Mouse (Mus musculus) forebrain, embryonic 10.5 days (tissue): ENCODE measurements around the gene Sgk1. TPM values are rescaled to one million over a fixed set of nuclear protein-coding genes. Genes with fewer than 3 reads are reported as not detected.

Experiments
- DNase-seq: peaks from one replicate; pipeline ENCODE4 v3.0.0-alpha.2; 2017; ENCODE audit warnings: low spot score; ENCODE audit errors: extremely low spot score
- H3K27ac ChIP-seq: fragments of 300-500 bp; sonication (generic); 2 replicates; pipeline ENCODE4 v1.5.1; 2016; ENCODE audit warnings: mild to moderate bottlenecking
- H3K27me3 ChIP-seq: fragments of 300-500 bp; sonication (generic); 2 replicates; pipeline ENCODE4 v1.6.1; 2016; ENCODE audit warnings: mild to moderate bottlenecking; ENCODE audit not compliant: poor library complexity, severe bottlenecking
- H3K36me3 ChIP-seq: fragments of 300-500 bp; sonication (generic); replicated peaks from 2 replicates; pipeline ENCODE4 v1.6.1; 2016; ENCODE audit warnings: mild to moderate bottlenecking, moderate library complexity
- H3K4me1 ChIP-seq: fragments of 300-500 bp; sonication (generic); 2 replicates; pipeline ENCODE4 v1.6.1; 2016
- H3K4me3 ChIP-seq: fragments of 300-500 bp; sonication (generic); 2 replicates; pipeline ENCODE4 v1.5.1; 2016; ENCODE audit warnings: mild to moderate bottlenecking, moderate library complexity
- H3K9me3 ChIP-seq: fragments of 300-500 bp; sonication (generic); 2 replicates; pipeline ENCODE4 v1.6.1; 2016; ENCODE audit warnings: mild to moderate bottlenecking, moderate library complexity
- WGBS: fragments of 180-500 bp; shearing (Covaris S2); methylation state at CpG from one replicate; pipeline ENCODE4 v1.1.7; 2016; 5-methylcytosine and 5-hydroxymethylcytosine counted together
- polyA plus RNA-seq: library from polyadenylated mRNA; unstranded; fragments of >200 nt; fragmentation: Nextera tagmentation; extraction: Ambion mirVana; gene quantifications from 2 replicates; pipeline ENCODE4 v1.2.1, GENCODE M21; 2016

The Sgk1 gene
- polyA plus RNA-seq, 1 experiment from 2014 or later: 17.8 TPM

DNA sequence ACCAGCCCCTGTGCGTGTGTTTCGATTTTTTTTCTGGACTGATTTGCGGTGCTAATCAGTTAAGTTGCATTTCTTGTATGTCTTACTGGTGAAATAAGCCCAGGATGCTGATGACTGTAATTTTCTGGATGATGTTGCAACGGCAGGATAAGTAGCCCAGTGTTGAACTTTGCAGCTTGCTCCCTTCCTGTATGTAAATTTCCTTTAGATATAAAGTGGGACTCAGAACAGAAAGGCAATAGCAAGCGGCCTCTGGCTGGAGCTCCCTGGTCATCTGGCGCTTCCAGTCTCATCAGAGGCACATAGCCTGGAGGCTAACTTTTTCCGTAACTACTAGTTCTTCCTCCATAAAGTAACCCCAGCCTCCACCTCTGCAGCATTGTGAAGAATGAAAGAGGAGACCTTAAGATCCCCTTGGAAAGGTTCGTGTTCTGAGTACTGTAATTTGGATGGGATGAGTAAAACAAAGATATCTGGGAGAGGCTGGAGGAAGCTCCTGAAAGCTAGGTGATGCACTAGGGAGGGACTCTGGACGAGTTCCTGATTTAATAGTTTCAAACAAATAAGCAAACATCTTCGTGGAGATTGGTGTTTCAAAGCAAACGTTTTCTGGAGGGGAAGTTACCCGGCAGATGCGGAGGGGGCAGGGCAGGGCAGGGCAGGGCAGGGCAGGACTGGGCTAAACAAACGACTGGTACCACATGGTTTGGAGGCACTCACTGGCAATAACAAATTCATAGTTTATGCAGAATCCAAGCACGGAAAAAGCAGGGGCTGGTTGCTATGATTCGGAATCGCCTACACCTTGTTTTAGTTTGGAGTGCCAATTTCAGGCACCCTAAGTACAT lies 110.2 kb downstream of the Sgk1 start:
- Histone ChIP-seq H3K4me3 (peak overlapping the region; percentile 75), H3K9me3 (no peaks in the 10 kb centered on the region), H3K27me3 (peaks cover 25% of the 10 kb centered on the region), H3K4me1 (peaks cover 37% of the 10 kb centered on the region), H3K36me3 (0 out of 2 replicates have a peak, but pooled peaks cover 4% of the 10 kb centered on the region), H3K27ac (0 out of 2 replicates have a peak overlapping the region, but pooled peaks have one; percentile 17)
- DNase-seq: peak; percentile 24
- 10% methylated on average over 17 of the region's 17 CpGs for WGBS

DNA sequence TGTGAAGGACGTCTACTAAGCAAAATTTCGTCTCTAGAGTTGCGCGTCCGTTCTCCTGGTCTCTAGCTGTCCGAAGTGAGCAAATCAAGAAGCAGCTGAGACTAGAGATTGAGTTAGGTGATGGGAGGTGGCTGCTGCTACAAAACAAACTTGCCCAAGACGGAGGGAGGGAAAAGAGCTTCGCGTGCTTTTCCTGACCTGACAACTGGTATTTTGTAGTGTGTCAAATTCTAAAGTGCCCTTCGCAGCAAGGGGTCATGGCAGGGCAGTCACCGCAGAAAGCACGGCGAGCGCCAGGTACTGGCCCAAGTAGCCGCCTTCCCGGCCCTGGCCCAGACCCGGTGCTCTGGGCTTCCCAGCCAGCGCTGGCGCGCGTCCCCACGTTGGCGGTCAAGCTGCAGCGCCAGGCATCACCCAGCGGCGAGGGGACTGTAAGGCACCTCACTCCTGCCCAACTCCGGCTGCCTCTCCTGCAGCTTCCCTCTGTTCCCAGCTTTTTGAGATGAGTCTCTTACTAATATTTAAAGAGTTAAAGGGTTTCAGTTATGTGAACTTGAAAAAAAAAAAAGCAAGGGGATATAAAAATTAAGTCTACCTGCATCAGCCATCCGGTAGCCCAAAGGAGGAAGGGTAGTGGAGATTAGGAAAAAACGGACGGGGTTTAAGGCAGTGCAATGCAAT lies 111.0 kb downstream of the Sgk1 start:
- Histone ChIP-seq H3K27ac (0 out of 2 replicates have a peak overlapping the region, but pooled peaks have one; percentile 17), H3K27me3 (peaks cover 25% of the 10 kb centered on the region), H3K4me1 (peaks cover 37% of the 10 kb centered on the region), H3K36me3 (0 out of 2 replicates have a peak, but pooled peaks cover 6% of the 10 kb centered on the region), H3K4me3 (peak overlapping the region; percentile 75), H3K9me3 (no peaks in the 10 kb centered on the region)
- DNase-seq: peak; percentile 84
- WGBS: under 1% methylated on average over 30 of the region's 30 CpGs

DNA sequence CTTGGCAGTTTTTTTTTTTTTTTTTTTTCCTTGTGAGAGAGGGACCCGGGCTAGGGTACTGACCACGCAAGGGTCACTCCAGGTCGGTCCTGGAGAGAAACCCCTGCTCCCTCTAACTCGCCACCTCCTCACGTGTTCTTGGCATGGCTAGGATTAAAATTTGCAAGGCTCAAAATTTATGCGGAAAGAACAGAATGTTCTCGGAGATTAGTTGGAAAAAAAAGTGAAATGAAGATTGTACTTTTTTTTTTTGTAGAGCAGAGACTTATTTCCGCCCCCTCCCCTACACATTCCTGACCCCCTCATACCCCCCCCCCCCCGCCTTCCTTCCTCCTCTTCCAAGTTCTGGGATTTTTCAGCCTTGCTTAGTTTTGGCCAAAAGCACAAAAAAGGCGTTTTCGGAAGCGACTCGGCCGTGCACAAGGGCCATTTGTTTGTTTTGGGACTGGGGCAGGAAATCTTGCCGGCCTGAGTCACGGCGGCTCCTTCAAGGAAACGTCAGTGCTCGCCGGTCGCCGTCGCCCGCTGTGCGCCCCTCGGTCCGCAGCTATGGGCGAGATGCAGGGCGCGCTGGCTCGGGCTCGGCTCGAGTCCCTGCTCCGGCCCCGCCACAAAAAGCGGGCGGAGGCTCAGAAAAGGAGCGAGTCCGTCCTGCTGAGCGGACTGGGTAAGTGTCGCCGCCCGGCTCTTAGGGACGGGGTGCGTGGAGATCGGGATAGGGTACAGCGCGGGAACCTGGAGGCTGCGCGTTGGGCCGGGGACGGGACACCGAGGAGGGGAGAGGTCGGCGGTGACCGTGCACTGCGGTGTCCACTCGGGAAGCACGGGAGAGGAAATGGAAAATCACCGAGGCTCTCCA lies 111.8 kb downstream of the Sgk1 start:
- under 1% methylated on average over 59 of the region's 60 CpGs for WGBS
- H3K36me3 ChIP-seq: 0 out of 2 replicates have a peak, but pooled peaks cover 11% of the 10 kb centered on the region
- peak overlapping the region; percentile 86 for H3K27ac ChIP-seq
- H3K9me3 ChIP-seq: no peaks in the 10 kb centered on the region
- H3K4me1 ChIP-seq: peaks cover 37% of the 10 kb centered on the region
- peak overlapping the region; percentile 75 for H3K4me3 ChIP-seq
- DNase-seq: peak; percentile 71
- H3K27me3 ChIP-seq: peaks cover 25% of the 10 kb centered on the region

DNA sequence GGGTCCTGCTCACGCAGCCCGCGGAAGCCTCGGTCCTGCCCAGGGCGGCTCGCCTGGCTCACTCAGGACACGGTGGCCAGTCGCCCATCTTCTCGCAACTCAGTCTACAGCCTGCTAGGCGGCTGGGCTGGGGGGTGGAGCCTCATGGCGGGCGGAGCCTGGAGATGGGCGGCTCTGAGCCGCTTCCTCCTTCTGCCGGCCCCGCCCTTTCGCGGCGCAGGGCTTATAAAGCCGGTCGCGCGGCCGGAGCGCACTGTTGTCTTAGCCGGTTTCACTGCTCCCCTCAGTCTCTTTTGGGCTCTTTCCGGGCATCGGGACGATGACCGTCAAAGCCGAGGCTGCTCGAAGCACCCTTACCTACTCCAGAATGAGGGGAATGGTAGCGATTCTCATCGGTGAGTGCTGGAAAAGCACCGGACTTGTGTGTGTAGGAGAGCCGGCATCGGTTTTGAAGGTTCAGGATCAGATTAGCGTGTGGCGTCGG lies 112.5 kb downstream of the Sgk1 start:
- Histone ChIP-seq H3K27me3 (peaks cover 25% of the 10 kb centered on the region), H3K4me1 (peaks cover 37% of the 10 kb centered on the region), H3K27ac (peak overlapping the region; percentile 86), H3K9me3 (no peaks in the 10 kb centered on the region), H3K4me3 (peak overlapping the region; percentile 75), H3K36me3 (0 out of 2 replicates have a peak, but pooled peaks cover 14% of the 10 kb centered on the region)
- WGBS: under 1% methylated on average over 40 of the region's 40 CpGs
- DNase-seq: peak; percentile 93

DNA sequence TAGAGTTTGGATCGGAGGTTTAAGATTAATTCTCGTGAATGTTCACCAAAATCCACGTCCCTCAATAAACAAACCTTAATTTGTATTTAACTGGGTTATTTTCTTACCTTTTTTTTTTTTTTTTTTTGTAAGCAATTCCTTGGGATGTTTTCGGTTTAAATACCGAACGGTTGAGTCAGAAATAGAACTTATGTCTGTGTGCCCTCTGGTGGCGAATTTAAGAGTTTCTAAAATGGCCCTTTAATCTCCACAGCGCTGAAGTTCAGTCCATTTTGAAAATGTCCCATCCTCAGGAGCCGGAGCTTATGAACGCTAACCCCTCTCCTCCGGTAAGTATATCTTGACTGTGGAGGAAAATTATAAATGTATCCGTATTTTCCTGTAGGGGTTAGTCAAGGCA lies 113.2 kb downstream of the Sgk1 start:
- Histone ChIP-seq H3K4me1 (peaks cover 37% of the 10 kb centered on the region), H3K27me3 (peaks cover 25% of the 10 kb centered on the region), H3K4me3 (peak overlapping the region; percentile 75), H3K9me3 (no peaks in the 10 kb centered on the region), H3K27ac (no peak overlapping the region), H3K36me3 (0 out of 2 replicates have a peak, but pooled peaks cover 14% of the 10 kb centered on the region)
- 14% methylated on average over 12 of the region's 12 CpGs for WGBS
- no peak for DNase-seq

DNA sequence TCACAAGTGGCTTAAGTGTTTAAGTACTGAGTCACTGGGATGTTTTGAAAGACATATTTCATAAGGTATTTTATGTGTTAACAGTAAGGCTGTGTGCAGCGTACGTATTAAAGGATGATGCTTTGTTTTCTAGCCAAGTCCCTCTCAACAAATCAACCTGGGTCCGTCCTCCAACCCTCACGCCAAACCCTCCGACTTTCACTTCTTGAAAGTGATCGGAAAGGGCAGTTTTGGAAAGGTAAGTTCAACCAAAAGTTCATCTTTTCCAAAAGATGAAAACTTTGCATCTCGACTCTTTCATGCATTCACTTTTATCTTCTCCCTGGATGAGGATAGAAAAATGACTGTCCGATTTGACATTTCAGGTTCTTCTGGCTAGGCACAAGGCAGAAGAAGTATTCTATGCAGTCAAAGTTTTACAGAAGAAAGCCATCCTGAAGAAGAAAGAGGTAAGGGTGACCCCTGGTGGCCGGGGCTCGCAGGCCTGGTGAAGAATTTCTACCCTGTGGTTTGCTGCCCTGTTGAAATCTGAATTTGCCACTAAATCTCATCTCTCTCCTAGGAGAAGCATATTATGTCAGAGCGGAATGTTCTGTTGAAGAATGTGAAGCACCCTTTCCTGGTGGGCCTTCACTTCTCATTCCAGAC lies 113.8 kb downstream of the Sgk1 start:
- peak; percentile 67 for DNase-seq
- Histone ChIP-seq H3K36me3 (0 out of 2 replicates have a peak, but pooled peaks cover 14% of the 10 kb centered on the region), H3K9me3 (no peaks in the 10 kb centered on the region), H3K4me1 (peaks cover 43% of the 10 kb centered on the region), H3K27ac (no peak overlapping the region), H3K27me3 (peaks cover 22% of the 10 kb centered on the region), H3K4me3 (peak overlapping the region; percentile 75)
- WGBS: 65% methylated on average over 11 of the region's 11 CpGs

DNA sequence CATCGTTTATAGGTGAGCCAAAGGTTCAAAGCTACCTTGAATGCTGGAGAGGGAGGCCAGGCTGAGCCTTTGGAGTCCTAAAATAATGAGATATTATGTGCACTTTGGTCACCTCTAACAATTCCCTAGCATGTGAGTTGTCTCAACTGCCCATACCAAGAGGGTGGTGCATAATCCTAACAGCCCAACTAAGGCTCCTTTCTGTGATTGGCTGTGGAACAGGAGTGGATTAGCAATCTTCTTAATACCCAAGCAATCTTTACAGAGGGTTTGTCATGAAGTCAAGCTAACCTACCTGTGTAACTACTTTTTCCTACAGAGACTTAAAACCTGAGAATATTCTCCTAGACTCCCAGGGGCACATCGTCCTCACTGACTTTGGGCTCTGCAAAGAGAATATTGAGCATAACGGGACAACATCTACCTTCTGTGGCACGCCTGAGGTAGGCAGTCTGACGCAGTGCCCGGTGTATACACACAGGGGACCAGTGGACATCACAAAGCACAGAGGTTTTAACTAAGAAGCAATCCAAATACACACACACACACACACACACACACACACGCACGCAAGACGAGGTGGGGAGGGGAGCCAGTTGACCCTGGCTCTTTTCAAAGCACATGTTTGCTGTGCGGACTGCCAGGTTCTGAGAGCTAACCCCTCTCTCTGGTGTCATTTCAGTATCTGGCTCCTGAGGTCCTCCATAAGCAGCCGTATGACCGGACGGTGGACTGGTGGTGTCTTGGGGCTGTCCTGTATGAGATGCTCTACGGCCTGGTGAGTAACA lies 114.9 kb downstream of the Sgk1 start:
- Histone ChIP-seq H3K4me1 (peaks cover 34% of the 10 kb centered on the region), H3K4me3 (peak overlapping the region; percentile 75; the same call in 1 of the 2 replicates), H3K36me3 (0 out of 2 replicates have a peak, but pooled peaks cover 14% of the 10 kb centered on the region), H3K27ac (no peak overlapping the region), H3K9me3 (no peaks in the 10 kb centered on the region), H3K27me3 (peaks cover 12% of the 10 kb centered on the region)
- DNase-seq: no peak
- 95% methylated on average over 14 of the region's 14 CpGs for WGBS

DNA sequence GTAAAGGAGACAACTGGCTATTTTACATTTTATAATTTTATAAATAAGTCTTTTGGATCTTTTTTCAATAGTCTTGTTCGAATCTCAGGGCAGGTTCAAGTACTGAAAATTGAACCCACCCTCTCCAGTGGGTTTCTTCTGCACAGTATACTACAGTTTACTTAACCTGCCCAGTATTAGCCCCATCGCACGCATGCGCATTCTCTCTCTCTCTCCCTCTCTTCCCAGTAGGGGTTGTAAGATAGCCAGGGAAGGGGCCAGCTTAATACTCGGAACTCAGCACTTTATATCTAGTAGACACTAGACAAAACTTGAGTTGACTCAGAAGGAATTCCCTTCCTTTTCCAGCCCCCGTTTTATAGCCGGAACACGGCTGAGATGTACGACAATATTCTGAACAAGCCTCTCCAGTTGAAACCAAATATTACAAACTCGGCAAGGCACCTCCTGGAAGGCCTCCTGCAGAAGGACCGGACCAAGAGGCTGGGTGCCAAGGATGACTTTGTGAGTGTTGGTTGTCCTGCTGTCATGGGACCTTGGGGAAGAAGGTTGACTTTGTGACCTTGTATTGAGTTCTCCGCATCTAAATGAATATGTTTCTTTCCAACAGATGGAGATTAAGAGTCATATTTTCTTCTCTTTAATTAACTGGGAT lies 115.7 kb downstream of the Sgk1 start:
- H3K4me3 ChIP-seq: no peak overlapping the region
- DNase-seq: no peak
- WGBS: 92% methylated on average over 12 of the region's 12 CpGs
- peaks cover 26% of the 10 kb centered on the region for H3K4me1 ChIP-seq
- 0 out of 2 replicates have a peak, but pooled peaks cover 14% of the 10 kb centered on the region for H3K36me3 ChIP-seq
- H3K27me3 ChIP-seq: peaks cover 4% of the 10 kb centered on the region
- H3K9me3 ChIP-seq: no peaks in the 10 kb centered on the region
- H3K27ac ChIP-seq: no peak overlapping the region

DNA sequence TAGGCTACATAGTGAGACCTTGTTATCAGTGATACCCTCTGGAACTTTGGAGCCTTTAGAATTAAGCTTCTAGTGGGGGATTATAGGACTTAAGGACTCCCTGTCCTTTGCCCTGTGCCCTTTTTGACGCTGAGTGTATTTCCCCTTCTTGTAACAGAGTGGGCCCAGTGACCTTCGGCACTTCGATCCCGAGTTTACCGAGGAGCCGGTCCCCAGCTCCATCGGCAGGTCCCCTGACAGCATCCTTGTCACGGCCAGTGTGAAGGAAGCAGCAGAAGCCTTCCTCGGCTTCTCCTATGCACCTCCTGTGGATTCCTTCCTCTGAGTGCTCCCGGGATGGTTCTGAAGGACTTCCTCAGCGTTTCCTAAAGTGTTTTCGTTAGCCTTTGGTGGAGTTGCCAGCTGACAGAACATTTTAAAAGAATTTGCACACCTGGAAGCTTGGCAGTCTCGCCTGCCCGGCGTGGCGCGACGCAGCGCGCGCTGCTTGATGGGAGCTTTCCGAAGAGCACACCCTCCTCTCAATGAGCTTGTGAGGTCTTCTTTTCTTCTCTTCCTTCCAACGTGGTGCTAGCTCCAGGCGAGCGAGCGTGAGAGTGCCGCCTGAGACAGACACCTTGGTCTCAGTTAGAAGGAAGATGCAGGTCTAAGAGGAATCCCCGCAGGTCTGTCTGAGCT lies 116.7 kb downstream of the Sgk1 start:
- WGBS: 88% methylated on average over 28 of the region's 28 CpGs
- peak overlapping the region; percentile 18; the same call in 1 of the 2 replicates for H3K4me3 ChIP-seq

More for the DNA sequence above, 116.7 kb downstream of the Sgk1 start:
- Histone ChIP-seq H3K4me1 (peaks cover 18% of the 10 kb centered on the region), H3K9me3 (no peaks in the 10 kb centered on the region), H3K27ac (no peak overlapping the region), H3K36me3 (0 out of 2 replicates have a peak, but pooled peaks cover 14% of the 10 kb centered on the region), H3K27me3 (no peaks in the 10 kb centered on the region; the same call in 1 of the 2 replicates)
- no peak for DNase-seq
